Mouse (Mus musculus) ES-E14 (cell line): ENCODE measurements around the gene Serhl.

Experiments used
- MAFK ChIP-seq: IDR thresholded peaks from 2 replicates; pipeline ENCODE4 v1.6.1; 2014; ENCODE audit warnings: mild to moderate bottlenecking, low read depth, low read length, inconsistent platforms; ENCODE audit not compliant: insufficient read depth
- ZC3H11A ChIP-seq: IDR thresholded peaks from 2 replicates; pipeline ENCODE4 v1.6.1; 2012; ENCODE audit warnings: low read depth, mild to moderate bottlenecking, inconsistent platforms, low read length, borderline replicate concordance

DNA sequence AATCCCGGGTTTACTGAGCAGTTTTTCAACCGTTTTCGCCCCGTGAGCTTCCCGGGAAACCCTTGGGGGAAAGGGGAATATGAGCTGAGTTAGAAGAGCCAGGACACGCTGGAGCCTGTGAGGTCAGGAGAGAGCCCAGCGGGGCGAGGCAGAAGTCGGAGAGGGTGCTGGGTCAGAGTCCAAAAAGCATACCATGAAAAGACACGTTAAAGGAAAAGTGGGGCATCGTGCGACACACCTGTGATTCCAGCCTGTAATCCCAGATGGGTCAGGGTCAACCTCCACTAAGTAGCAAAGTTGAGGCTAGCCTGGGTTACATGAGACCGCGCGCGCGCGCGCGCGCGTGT, 46.0 kb upstream of the Serhl start:
- no peak for TF ChIP-seq MAFK
- no peak for TF ChIP-seq ZC3H11A
